Comparison of ENCODE assay signal across 10 mouse cellular contexts in the genomic region with DNA sequence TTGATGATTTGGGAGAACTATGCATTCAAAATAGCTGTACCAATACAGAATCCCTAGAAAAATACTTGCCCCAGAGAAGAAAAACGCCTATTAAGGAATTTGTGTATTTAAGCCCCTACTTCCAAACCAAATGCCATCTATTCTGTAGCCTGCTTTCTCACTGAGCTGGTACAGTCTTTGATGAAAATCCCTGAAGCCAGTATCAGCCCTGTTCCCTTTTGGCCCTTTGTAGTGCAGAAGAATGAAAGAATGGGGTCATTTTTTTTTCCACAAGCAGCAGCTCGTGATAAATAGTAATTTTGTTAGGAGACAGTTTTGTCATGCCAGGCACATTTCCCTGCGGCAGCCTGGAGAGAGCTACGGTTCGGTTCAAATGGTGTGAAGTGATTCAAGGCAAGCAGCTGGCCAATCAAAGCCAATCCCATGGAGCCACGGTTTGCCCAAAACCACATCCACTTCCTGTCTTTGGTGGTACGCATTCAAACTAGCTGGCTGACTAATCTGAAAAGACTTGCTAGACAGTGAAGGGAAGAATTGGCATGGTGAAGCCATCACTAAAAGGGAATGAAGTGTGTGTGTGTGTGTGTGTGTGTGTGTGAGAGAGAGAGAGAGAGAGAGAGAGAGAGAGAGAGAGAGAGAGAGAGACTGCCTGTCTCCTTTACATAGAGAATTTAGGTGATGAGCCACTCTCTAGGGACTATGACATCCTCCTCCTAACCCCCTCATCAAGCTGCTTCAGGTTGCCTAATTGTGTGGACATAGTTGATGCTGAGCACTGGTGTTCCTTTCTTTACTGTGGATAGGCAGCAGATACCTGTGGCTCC.
DNase-seq lines count a peak whose midpoint lies in the region; TF ChIP-seq lines count a peak whose summit lies in the region.
"Had no signal": no experiment of that assay in that cellular context is flagged by ENCODE, and none has a peak within 500 bp of the region (broad histone marks: within the 10 kb centered on the region; RNA-seq: fewer than 3 reads in every experiment).

No protein-coding gene starts in this region.

- H3K27me3 ChIP-seq in C2C12 (ENCODE audit: control insufficient read depth, insufficient read depth, insufficient read length), result no peaks in the 10 kb centered on the region

- DNase-seq in T-cell, adult 2 months (ENCODE audit: low spot score), result peak; percentile 39
- DNase-seq in induced T-regulatory cell, adult 2 months (ENCODE audit: low read depth), result peak; percentile 67
- DNase-seq in naive thymus-derived CD4-positive, alpha-beta T cell, adult 2 months (ENCODE audit: low read depth), result peak; percentile 42
- no peak for DNase-seq in urinary bladder, postnatal 25 days (ENCODE audit: low spot score)
- DNase-seq in heart, postnatal 14 days, result no peak
- DNase-seq in spleen, postnatal 4 days (ENCODE audit: low spot score in 2 of 2), result no peak
- no peak for DNase-seq in cerebellum, postnatal 36 days

- no peaks in the 10 kb centered on the region for H3K36me3 ChIP-seq in C2C12 (ENCODE audit: control insufficient read depth, insufficient read depth)
- H3K36me3 ChIP-seq: heart, embryonic 13.5 days; liver, embryonic 15.5 days had no signal

- H3ac ChIP-seq in C2C12 (ENCODE audit: control insufficient read depth, insufficient read length, low read depth), result no peak overlapping the region

- intact Hi-C loops in heart, postnatal 14 days (cut with DNase I), result no loop called here

- H3K79me2 ChIP-seq in C2C12 (ENCODE audit: control insufficient read depth, insufficient read depth), result no peaks in the 10 kb centered on the region

- no peak for TF ChIP-seq CTCF in C2C12 (IDR thresholded peaks at IDR 0.05; ENCODE audit: control insufficient read depth, insufficient read depth, insufficient read length)

- no peaks in the 10 kb centered on the region for H3K79me3 ChIP-seq in C2C12 (ENCODE audit: low read depth)

- H3K4me3 ChIP-seq in C2C12 (ENCODE audit: insufficient read depth, poor library complexity, severe bottlenecking), result no peak overlapping the region
- H3K4me3 ChIP-seq: heart, embryonic 13.5 days; liver, embryonic 15.5 days had no signal

TF ChIP-seq in C2C12, 6 proteins besides CTCF, POLR2A, EP300 and RAD21:
- no peak for TF ChIP-seq USF1 (IDR thresholded peaks at IDR 0.05; ENCODE audit: low read depth)
- peak; percentile 26 for TF ChIP-seq MYOD1 (IDR thresholded peaks at IDR 0.05; ENCODE audit: control insufficient read depth, insufficient read length, low read depth)
- TF ChIP-seq MAX (IDR thresholded peaks at IDR 0.05), result peak; percentile 15
TF ChIP-seq in C2C12: peak in this region for 2.

Comparison
In these comparisons a context has a peak if more than half of its experiments do, and no peak if none do; other contexts are left out.
1. DNase-seq: peak in T-cell, adult 2 months (single experiment), induced T-regulatory cell, adult 2 months (single experiment) and naive thymus-derived CD4-positive, alpha-beta T cell, adult 2 months (single experiment); none in urinary bladder, postnatal 25 days (single experiment), heart, postnatal 14 days (0 of 2), spleen, postnatal 4 days (0 of 2) and cerebellum, postnatal 36 days (0 of 2).